8 mouse cellular contexts compared by ENCODE assay signal in the genomic region with DNA sequence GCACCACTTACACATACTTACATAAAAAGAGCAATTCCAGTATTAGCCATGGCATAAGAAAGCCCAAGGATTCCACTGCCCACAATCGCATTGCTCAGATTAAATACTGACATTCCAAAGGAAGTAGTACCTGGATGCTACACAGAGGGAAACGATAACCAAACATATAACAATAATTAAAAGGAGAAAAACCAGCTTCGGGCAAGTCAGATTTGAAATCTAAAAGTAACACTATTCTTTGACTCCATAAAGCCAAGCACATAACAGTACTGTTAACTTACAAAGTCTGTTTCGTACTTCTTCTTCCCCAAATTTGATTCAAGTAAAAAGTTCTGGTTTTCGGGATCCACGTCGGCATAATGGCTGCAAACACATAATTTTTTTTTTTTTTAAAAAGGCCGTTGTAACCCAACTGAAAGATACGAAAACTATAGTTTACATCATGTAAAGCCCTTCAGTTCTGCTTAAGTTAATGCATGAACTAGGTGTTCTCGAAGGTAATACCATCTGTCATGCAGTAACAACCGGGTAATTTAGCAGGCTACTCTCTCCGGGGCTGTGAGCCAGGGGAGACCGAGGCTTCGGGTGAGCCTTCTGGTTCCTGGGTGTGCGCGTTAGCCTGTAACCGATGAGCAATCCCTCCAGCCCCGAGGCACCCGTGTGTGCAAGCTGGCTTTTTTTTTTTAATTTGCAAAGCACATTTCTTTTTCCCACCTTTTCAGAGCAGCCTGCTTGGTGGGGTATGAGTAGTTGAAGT. TPM values are rescaled to one million over a fixed set of nuclear protein-coding genes. Genes with fewer than 3 reads are reported as not detected.
DNase-seq lines count a peak whose midpoint lies in the region; ATAC-seq and TF ChIP-seq lines count a peak whose summit lies in the region.

No protein-coding gene starts in this region.

- peak overlapping the region; percentile 100 for H3K9ac ChIP-seq in hindbrain, embryonic 14.5 days

- peak; percentile 60 for DNase-seq in gastrocnemius, adult 2 months
- no peak for DNase-seq in gastrocnemius, adult 8-10 months (ENCODE audit: low spot score in 2 of 2)
- peak; percentile 17 for DNase-seq in 416B (ENCODE audit: low read depth)
- DNase-seq in embryonic facial prominence, embryonic 10.5 days (ENCODE audit: low spot score): no peak
- peak; percentile 37 for DNase-seq in hindbrain, embryonic 14.5 days (ENCODE audit: low spot score)
- no peak for DNase-seq in left cerebral cortex, adult 9 months (ENCODE audit: low spot score in 2 of 2)
- DNase-seq in urinary bladder, postnatal 36 days (ENCODE audit: low spot score in 2 of 2): no peak

- ATAC-seq in hindbrain, embryonic 14.5 days (ENCODE audit: low FRiP score): peak; percentile 4
- ATAC-seq in megakaryocyte-erythroid progenitor cell, adult 5-6 weeks (replicated peaks; ENCODE audit: low FRiP score, low TSS enrichment, poor library complexity, severe bottlenecking): 0 out of 2 replicates have a peak, but pooled peaks have one; percentile 3

- TF ChIP-seq CTCF in gastrocnemius, adult 2 months (IDR thresholded peaks at IDR 0.05): no peak

- H3K36me3 ChIP-seq in embryonic facial prominence, embryonic 10.5 days (replicated peaks): peaks cover 56% of the 10 kb centered on the region
- peaks cover 54% of the 10 kb centered on the region for H3K36me3 ChIP-seq in hindbrain, embryonic 14.5 days (replicated peaks; ENCODE audit: control insufficient read depth, insufficient read depth)

- H3K9me3 ChIP-seq in embryonic facial prominence, embryonic 10.5 days: no peaks in the 10 kb centered on the region
- H3K9me3 ChIP-seq in hindbrain, embryonic 14.5 days (ENCODE audit: control insufficient read depth, low read length): no peaks in the 10 kb centered on the region

- intact Hi-C loops in gastrocnemius, adult 2 months (cut with DNase I): loop anchor here (5.0 kb wide), 1 partner anchor 79 kb away; no protein-coding TSS in a partner anchor

- H3K27ac ChIP-seq in gastrocnemius, adult 2 months: peak overlapping the region; percentile 100
- H3K27ac ChIP-seq in embryonic facial prominence, embryonic 10.5 days (replicated peaks): peak overlapping the region; percentile 100
- H3K27ac ChIP-seq in hindbrain, embryonic 14.5 days: peak overlapping the region; percentile 100

- peak overlapping the region; percentile 83 for H3K4me2 ChIP-seq in hindbrain, embryonic 14.5 days (replicated peaks)

- no peaks in the 10 kb centered on the region for H3K27me3 ChIP-seq in embryonic facial prominence, embryonic 10.5 days (replicated peaks; ENCODE audit: low read depth, poor library complexity, severe bottlenecking)
- no peaks in the 10 kb centered on the region for H3K27me3 ChIP-seq in hindbrain, embryonic 14.5 days (ENCODE audit: control insufficient read depth, insufficient read depth, low read length)

- peaks cover 39% of the 10 kb centered on the region for H3K4me1 ChIP-seq in embryonic facial prominence, embryonic 10.5 days
- H3K4me1 ChIP-seq in hindbrain, embryonic 14.5 days (replicated peaks; ENCODE audit: control insufficient read depth, insufficient read depth, low read length): peaks cover 39% of the 10 kb centered on the region

- H3K4me3 ChIP-seq in gastrocnemius, adult 2 months: peak overlapping the region; percentile 98
- H3K4me3 ChIP-seq in embryonic facial prominence, embryonic 10.5 days: peak overlapping the region; percentile 96
- peak overlapping the region; percentile 93 for H3K4me3 ChIP-seq in hindbrain, embryonic 14.5 days (replicated peaks; ENCODE audit: low read length)

- WGBS in embryonic facial prominence, embryonic 10.5 days: 24% methylated on average over 19 of the region's 19 CpGs
- 21% methylated on average over 19 of the region's 19 CpGs for WGBS in hindbrain, embryonic 14.5 days

RNA-seq across cellular contexts. Expression of a gene that starts 1.5 kb away (rescaled TPM):
- 100 to 1,000 TPM; 115 to 116 TPM for total RNA-seq in gastrocnemius, adult 2 months (2021)
- total RNA-seq in gastrocnemius, adult 8-10 months (2022): 100 to 1,000 TPM in 1 of 4 experiments, 10 to 100 TPM in 3; 60.8 to 209 (median 73.5) TPM
- polyA plus RNA-seq in embryonic facial prominence, embryonic 10.5 days (2016; fragmentation: Nextera tagmentation; extraction: Ambion mirVana): 179 TPM in 2 replicates
- polyA plus RNA-seq in hindbrain, embryonic 14.5 days (2014; fragmentation: Nextera tagmentation; extraction: Ambion mirVana): 125 and 141 TPM in 2 replicates
- 86.7 and 86.9 TPM in 2 replicates for total RNA-seq in megakaryocyte-erythroid progenitor cell, adult 5-6 weeks (2014; fragmentation: Nextera tagmentation)
- 75.3 and 82.3 TPM in 2 replicates for total RNA-seq in megakaryocyte-erythroid progenitor cell, adult 5-6 weeks (2017)

RNA-seq across cellular contexts. Expression of a gene that starts 55.4 kb away (rescaled TPM):
- 1 to 10 TPM; 1.0 to 1.3 TPM for total RNA-seq in gastrocnemius, adult 2 months (2021)
- total RNA-seq in gastrocnemius, adult 8-10 months (2022): 1 to 10 TPM in 2 of 4 experiments, under 1 TPM in 2; 0.45 to 2.5 (median 1.0) TPM
- 120 and 124 TPM in 2 replicates for polyA plus RNA-seq in embryonic facial prominence, embryonic 10.5 days (2016; fragmentation: Nextera tagmentation; extraction: Ambion mirVana)
- 133 and 144 TPM in 2 replicates for polyA plus RNA-seq in hindbrain, embryonic 14.5 days (2014; fragmentation: Nextera tagmentation; extraction: Ambion mirVana)
- 63.5 and 84.0 TPM in 2 replicates for total RNA-seq in megakaryocyte-erythroid progenitor cell, adult 5-6 weeks (2014; fragmentation: Nextera tagmentation)
- 51.3 and 52.2 TPM in 2 replicates for total RNA-seq in megakaryocyte-erythroid progenitor cell, adult 5-6 weeks (2017)

Comparison
In these comparisons a context has a peak if more than half of its experiments do, and no peak if none do; other contexts are left out.
1. DNase-seq: peak in gastrocnemius, adult 2 months (single experiment), 416B (single experiment) and hindbrain, embryonic 14.5 days (single experiment); none in gastrocnemius, adult 8-10 months (0 of 2), embryonic facial prominence, embryonic 10.5 days (single experiment), left cerebral cortex, adult 9 months (0 of 2) and urinary bladder, postnatal 36 days (0 of 2).
2. RNA of a gene that starts 55.4 kb away (total RNA-seq): 51.3 to 84.0 TPM in megakaryocyte-erythroid progenitor cell, adult 5-6 weeks; 0.45 to 2.5 TPM in gastrocnemius, adult 8-10 months and 1.0 to 1.3 TPM in gastrocnemius, adult 2 months; every median in the first group is over 10 times any median in the second.
3. Peak in every context shown above with its lines, with median percentiles within 50 percentile points of each other: H3K27ac ChIP-seq and H3K4me3 ChIP-seq.